Mouse (Mus musculus) liver, embryonic 11.5 days (tissue): ENCODE results near the gene Tbck. TPM values are rescaled to one million over a fixed set of nuclear protein-coding genes. Genes with fewer than 3 reads are reported as not detected.
A peak's percentile ranks its signal among the peaks of the same experiment; 100 is the strongest.

Source experiments
- ATAC-seq: fragments of 200-750 bp; cut with Nextera tagmentation; replicated peaks from 2 replicates; pipeline ENCODE4 v1.8.0; 2017; ENCODE audit warnings: moderate number of reproducible peaks, mild to moderate bottlenecking, moderate TSS enrichment, moderate library complexity; ENCODE audit not compliant: low FRiP score
- DNase-seq: peaks from one replicate; pipeline ENCODE4 v3.0.0-alpha.2; 2017; ENCODE audit warnings: low spot score
- H3K27ac ChIP-seq: fragments of 300-500 bp; sonication (generic); 2 replicates; pipeline ENCODE4 v1.5.1; 2014; ENCODE audit warnings: mild to moderate bottlenecking, low read depth, low read length, control low read depth
- H3K27me3 ChIP-seq: fragments of 300-500 bp; sonication (generic); replicated peaks from 2 replicates; pipeline ENCODE4 v1.6.1; 2014; ENCODE audit warnings: low read length, mixed read lengths; ENCODE audit not compliant: control insufficient read depth, insufficient read depth
- H3K36me3 ChIP-seq: fragments of 300-500 bp; sonication (generic); 2 replicates; pipeline ENCODE4 v1.6.1; 2014; ENCODE audit warnings: mild to moderate bottlenecking, low read length, moderate library complexity, mixed read lengths; ENCODE audit not compliant: control insufficient read depth, insufficient read depth
- H3K4me1 ChIP-seq: fragments of 300-500 bp; sonication (generic); replicated peaks from 2 replicates; pipeline ENCODE4 v1.6.1; 2014; ENCODE audit warnings: low read length, mixed read lengths; ENCODE audit not compliant: control insufficient read depth, insufficient read depth
- H3K4me2 ChIP-seq: fragments of 300-500 bp; sonication (generic); 2 replicates; pipeline ENCODE4 v1.6.1; 2014; ENCODE audit warnings: mild to moderate bottlenecking, control low read depth, moderate library complexity
- H3K4me3 ChIP-seq: fragments of 300-500 bp; sonication (generic); 2 replicates; pipeline ENCODE4 v1.5.1; 2014; ENCODE audit warnings: low read depth, low read length, control low read depth
- H3K9ac ChIP-seq: fragments of 300-500 bp; sonication (generic); 2 replicates; pipeline ENCODE4 v1.6.1; 2014; ENCODE audit warnings: low read depth, low read length, control low read depth
- H3K9me3 ChIP-seq: fragments of 300-500 bp; sonication (generic); 2 replicates; pipeline ENCODE4 v1.6.1; 2016; ENCODE audit warnings: low read length, inconsistent platforms, mixed read lengths; ENCODE audit not compliant: control insufficient read depth
- WGBS: fragments of 180-500 bp; shearing (Covaris S2); extraction: QIAGEN DNeasy Blood & Tissue Kit; methylation state at CpG from one replicate; pipeline ENCODE4 v1.1.7; 2014; 5-methylcytosine and 5-hydroxymethylcytosine counted together
- polyA plus RNA-seq: library from polyadenylated mRNA; unstranded; fragments of >200 nt; fragmentation: Nextera tagmentation; extraction: Ambion mirVana; gene quantifications from 2 replicates; pipeline ENCODE4 v1.2.1, GENCODE M21; 2014

The Tbck gene
- polyA plus RNA-seq, 1 experiment from 2014 or later: 12.8 TPM

DNA sequence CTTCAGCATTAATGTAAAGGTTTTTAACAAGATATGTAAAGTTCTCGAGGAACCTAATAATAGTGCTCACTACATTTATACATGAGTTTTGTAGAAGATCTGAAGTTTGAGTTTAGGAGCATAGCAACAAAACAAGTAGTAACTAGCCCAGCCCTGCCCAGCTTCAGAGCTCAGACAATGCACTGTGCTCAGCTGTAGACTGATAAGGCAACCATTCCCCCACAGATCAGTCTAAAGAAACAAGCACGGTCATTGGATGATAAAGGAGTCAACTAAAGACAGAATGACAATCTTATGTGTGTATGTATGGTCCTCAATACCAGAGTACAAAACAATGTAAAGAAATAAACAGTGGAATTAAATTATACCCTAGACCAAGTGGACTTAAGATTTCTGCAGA lies 135.5 kb downstream of the Tbck start:
- H3K36me3 ChIP-seq: no peaks in the 10 kb centered on the region
- ATAC-seq (peak; percentile 93), DNase-seq (no peak)
- 47% methylated on average over 2 of the region's 2 CpGs for WGBS
- no peak overlapping the region for H3K4me3 ChIP-seq
- H3K9me3 ChIP-seq: no peaks in the 10 kb centered on the region
- peaks cover 16% of the 10 kb centered on the region for H3K4me1 ChIP-seq
- H3K27ac ChIP-seq: no peak overlapping the region
- no peak overlapping the region for H3K9ac ChIP-seq
- H3K4me2 ChIP-seq: no peak overlapping the region
- H3K27me3 ChIP-seq: no peaks in the 10 kb centered on the region

DNA sequence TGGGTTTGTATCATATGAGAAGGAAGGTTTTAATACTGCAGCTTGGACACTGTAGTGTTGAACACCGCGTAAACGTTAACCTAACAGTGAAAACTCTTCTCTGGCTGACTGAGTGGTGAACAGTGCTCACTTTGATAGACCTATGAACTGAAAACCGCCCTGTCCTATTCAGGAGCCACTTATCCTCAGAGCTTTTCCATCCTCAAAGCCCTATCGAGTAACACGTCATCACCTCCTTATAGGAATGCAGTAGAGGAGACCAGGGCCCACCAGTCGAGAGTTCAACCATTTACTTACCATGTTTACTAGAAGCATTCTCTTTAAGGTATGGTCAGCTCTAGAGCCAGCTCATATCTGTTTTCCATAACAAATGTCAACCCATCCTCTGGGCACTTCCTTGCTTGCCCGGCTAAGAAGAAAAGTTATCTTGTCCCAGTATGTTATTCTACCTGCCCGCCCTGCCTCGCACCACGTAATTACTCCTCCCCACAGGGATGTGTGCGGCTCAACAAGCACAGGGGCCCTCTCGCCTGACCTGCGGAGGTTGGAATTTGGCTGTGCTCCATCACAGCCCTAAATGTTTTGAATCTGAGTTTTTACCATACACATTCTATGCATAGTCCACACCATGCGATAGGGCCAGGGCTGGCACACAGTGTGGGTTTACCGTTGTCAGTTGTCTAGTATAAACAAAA lies 147.4 kb downstream of the Tbck start:
- WGBS: 77% methylated on average over 16 of the region's 16 CpGs
- no peaks in the 10 kb centered on the region for H3K36me3 ChIP-seq
- DNase-seq (no peak), ATAC-seq (no peak)
- H3K4me3 ChIP-seq: no peak overlapping the region
- H3K27me3 ChIP-seq: no peaks in the 10 kb centered on the region
- H3K9ac ChIP-seq: no peak overlapping the region
- H3K9me3 ChIP-seq: no peaks in the 10 kb centered on the region
- no peak overlapping the region for H3K4me2 ChIP-seq
- no peak overlapping the region for H3K27ac ChIP-seq
- H3K4me1 ChIP-seq: no peaks in the 10 kb centered on the region

DNA sequence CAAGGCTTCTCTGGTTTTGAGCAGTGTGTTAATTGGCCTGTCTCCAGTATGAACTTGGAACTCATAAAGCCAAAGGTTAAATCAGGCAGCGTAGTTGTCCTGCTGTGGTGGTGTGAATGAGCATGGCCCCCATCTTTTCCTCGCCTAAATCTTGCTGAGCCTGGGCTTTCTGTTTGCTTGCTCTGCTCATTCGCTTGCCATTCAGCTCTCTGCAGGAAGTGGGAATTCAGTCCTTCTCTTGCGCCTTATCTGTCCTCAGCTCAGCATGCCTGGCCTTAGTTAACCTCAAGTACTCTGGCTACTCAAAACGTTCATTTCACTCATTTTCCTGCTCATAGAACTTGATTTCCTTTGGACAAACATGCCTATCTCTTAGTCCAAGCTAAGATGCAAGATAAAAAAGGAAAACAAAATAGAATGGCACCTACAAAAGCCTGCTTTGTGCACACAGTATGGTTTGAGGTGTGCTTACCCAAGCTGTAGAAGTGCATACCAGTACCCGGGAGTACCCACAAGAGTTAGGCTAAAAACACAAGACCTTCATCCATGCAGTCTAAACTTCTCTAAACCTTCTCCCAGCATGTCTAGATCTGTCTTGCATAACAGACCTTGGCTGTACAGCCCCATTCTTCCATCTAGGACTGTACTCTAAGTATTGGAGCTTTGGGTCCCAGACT lies 151.3 kb downstream of the Tbck start:
- Histone ChIP-seq H3K36me3 (no peaks in the 10 kb centered on the region), H3K4me1 (no peaks in the 10 kb centered on the region), H3K4me2 (no peak overlapping the region), H3K4me3 (no peak overlapping the region), H3K27me3 (no peaks in the 10 kb centered on the region), H3K9me3 (no peaks in the 10 kb centered on the region), H3K9ac (no peak overlapping the region), H3K27ac (no peak overlapping the region)
- ATAC-seq: no peak
- 65% methylated on average over 6 of the region's 6 CpGs for WGBS
- no peak for DNase-seq

DNA sequence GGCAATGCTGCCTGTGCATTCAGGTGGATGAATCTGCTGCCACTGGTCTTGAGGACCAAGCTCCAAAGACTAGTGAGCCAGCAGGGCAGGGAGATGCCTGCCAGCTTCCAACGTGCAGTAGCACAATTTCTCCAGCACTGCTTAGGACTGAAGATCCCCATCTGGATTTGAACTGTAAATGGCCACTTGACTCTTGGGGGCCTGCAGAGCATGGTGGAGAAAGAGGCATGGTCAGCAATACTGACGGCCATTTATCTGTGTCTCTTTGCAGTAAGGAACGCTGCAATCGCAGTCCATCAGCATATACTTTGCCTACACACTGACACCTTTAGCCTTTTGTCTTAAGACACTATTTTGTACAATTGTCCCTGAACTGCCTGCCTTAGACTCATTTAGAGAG lies 153.2 kb downstream of the Tbck start:
- Histone ChIP-seq H3K27me3 (no peaks in the 10 kb centered on the region), H3K4me1 (no peaks in the 10 kb centered on the region), H3K9me3 (no peaks in the 10 kb centered on the region), H3K4me3 (no peak overlapping the region), H3K27ac (no peak overlapping the region), H3K36me3 (no peaks in the 10 kb centered on the region), H3K4me2 (no peak overlapping the region), H3K9ac (no peak overlapping the region)
- DNase-seq: no peak
- no peak for ATAC-seq
- 88% methylated on average over 4 of the region's 4 CpGs for WGBS

DNA sequence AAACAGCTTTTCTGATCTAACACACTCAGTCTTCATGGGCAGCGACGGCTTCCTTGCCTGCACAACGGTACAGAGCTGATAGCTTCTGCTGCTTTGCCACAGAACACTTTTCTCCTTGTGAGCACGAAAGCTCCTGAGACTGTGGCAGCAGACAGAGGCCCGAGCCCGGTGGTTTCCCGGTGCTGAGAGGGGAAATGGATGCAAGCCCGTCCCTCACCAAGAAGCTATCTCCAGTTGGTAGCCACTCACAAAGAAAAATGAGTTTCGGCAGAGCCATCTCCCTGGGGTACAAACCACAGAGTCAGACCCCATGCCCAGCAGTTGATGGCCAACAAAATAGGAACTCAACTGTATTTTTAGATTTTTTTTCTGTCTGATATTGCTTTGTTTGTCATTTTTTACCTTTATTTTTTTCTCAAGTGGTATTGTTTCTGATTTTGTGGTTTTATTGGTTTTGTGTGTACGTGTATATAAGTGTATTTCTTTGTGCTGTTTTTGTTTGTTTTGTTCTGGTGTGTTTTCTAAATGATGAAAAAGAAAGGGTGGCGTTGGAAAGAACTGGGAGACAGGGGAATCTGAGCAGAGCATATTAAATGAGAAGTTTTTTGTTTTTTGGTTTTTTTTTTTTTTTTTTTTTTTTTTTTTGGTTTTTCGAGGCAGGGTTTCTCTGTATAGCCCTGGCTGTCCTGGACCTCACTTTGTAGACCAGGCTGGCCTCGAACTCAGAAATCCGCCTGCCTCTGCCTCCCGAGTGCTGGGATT lies 154.9 kb downstream of the Tbck start:
- DNase-seq: no peak
- Histone ChIP-seq H3K4me2 (no peak overlapping the region), H3K9me3 (no peaks in the 10 kb centered on the region), H3K36me3 (no peaks in the 10 kb centered on the region), H3K27me3 (no peaks in the 10 kb centered on the region), H3K4me3 (no peak overlapping the region), H3K4me1 (no peaks in the 10 kb centered on the region), H3K27ac (no peak overlapping the region), H3K9ac (no peak overlapping the region)
- ATAC-seq: no peak
- WGBS: 86% methylated on average over 15 of the region's 15 CpGs

DNA sequence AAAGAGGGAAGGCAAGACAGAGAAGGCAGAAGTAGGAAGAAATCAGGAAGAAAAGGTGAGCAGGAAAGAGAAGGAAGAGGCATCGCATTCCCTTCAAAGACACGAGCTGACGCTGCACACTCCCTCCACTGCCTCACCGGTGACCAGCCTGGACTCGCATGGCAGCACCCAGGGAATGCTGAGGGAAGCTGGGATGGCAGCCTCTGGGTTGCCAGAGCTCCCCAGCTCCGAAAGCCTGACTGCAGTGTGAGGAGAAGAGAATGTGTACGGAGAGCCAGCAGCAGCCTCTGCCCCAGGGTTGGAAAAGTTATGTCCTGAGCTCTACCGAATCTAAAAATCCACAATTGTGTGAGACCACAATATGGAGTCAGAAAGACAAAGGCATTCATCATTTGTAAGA lies 155.6 kb downstream of the Tbck start:
- no peaks in the 10 kb centered on the region for H3K4me1 ChIP-seq
- 91% methylated on average over 8 of the region's 8 CpGs for WGBS
- DNase-seq (no peak), ATAC-seq (no peak)
- H3K27me3 ChIP-seq: no peaks in the 10 kb centered on the region
- no peak overlapping the region for H3K9ac ChIP-seq
- no peaks in the 10 kb centered on the region for H3K9me3 ChIP-seq
- H3K4me2 ChIP-seq: no peak overlapping the region
- no peak overlapping the region for H3K27ac ChIP-seq
- no peaks in the 10 kb centered on the region for H3K36me3 ChIP-seq
- no peak overlapping the region for H3K4me3 ChIP-seq

DNA sequence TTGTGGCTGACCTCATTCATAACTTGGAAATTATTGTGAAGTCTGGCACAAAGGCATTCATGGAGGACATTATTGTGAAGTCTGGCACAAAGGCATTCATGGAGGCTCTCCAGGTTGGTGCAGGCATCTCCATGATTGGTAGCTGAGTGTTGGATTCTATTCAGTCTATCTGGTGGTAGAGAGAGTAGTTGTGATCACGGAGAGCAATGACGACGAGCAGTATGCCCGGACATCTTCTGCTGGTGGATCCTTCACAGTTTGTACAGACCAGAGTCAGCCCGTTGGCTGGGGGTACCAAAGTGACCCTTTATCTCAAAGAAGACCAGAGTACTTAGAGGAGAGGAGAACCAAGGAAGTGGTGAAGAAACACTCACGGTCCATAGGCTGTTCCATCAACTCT lies 158.7 kb downstream of the Tbck start:
- H3K4me3 ChIP-seq: no peak overlapping the region
- no peak overlapping the region for H3K4me2 ChIP-seq
- no peaks in the 10 kb centered on the region for H3K27me3 ChIP-seq
- H3K27ac ChIP-seq: no peak overlapping the region
- DNase-seq: no peak
- no peaks in the 10 kb centered on the region for H3K4me1 ChIP-seq
- H3K9ac ChIP-seq: no peak overlapping the region
- ATAC-seq: no peak
- WGBS: 91% methylated on average over 6 of the region's 6 CpGs
- no peaks in the 10 kb centered on the region for H3K9me3 ChIP-seq
- H3K36me3 ChIP-seq: no peaks in the 10 kb centered on the region

DNA sequence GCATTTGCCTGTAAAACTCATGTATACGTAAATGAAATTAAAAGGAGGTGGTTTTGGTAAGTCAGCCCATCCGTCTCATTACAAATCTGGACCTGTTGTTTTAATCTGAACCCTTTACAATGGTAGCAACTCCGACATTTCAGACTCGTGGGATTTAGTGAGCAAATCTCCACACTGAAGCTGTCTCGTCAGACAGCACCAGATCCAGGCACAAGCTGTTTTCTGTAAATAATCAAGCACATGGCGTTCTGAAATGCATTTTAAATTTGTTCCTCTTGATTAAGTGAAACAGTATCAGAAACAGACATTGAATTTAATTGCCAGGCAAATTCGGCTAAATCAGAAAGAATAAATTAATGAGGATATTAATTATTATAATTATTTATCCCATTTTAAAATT lies 165.7 kb downstream of the Tbck start:
- Histone ChIP-seq H3K27ac (no peak overlapping the region), H3K9ac (no peak overlapping the region), H3K9me3 (no peaks in the 10 kb centered on the region), H3K27me3 (no peaks in the 10 kb centered on the region), H3K36me3 (no peaks in the 10 kb centered on the region), H3K4me2 (no peak overlapping the region), H3K4me3 (no peak overlapping the region), H3K4me1 (no peaks in the 10 kb centered on the region)
- WGBS: 79% methylated on average over 7 of the region's 7 CpGs
- ATAC-seq (no peak), DNase-seq (no peak)
